Mouse (Mus musculus): ENCODE results near the gene Larp1.
"Not testable (repeated sequence)": the region's sequence is repeated elsewhere in the genome, so short reads cannot be mapped to it uniquely, and the experiment has no call there.

GRCm38 (mm10) chr11:58061218-58061617 is 52.4 kb downstream of the Larp1 start:
- TF ChIP-seq ZC3H11A, NELFE, MYB (IDR thresholded peaks at IDR 0.05; ENCODE audit: low read depth, low read length): not testable (repeated sequence)
